Mouse (Mus musculus) liver, embryonic 14.5 days (tissue): Measurements from ENCODE around the gene Ninl.

ENCODE experiments used
- CTCF ChIP-seq: IDR thresholded peaks from 2 replicates; pipeline ENCODE4 v1.5.1; 2016; ENCODE audit warnings: antibody characterized with exemption, low read depth, control low read depth
- EP300 ChIP-seq: IDR thresholded peaks from 2 replicates; pipeline ENCODE4 v1.6.1; 2016; ENCODE audit warnings: antibody characterized with exemption, low read depth

- TF ChIP-seq CTCF (no peak), EP300 (no peak)
These were observed 29.6 kb downstream of the Ninl start for GRCm38 (mm10) chr2:151009515-151010085.
